Mouse (Mus musculus) intestine, embryonic 14.5 days (tissue): ENCODE measurements around the gene Fosl2. TPM values are rescaled to one million over a fixed set of nuclear protein-coding genes. Genes with fewer than 3 reads are reported as not detected.

Source experiments
- ATAC-seq: fragments of 200-750 bp; cut with Nextera tagmentation; replicated peaks from 2 replicates; pipeline ENCODE4 v1.8.0; 2017; ENCODE audit warnings: low read depth, moderate number of reproducible peaks, moderate TSS enrichment, moderate library complexity; ENCODE audit not compliant: low FRiP score, low TSS enrichment
- DNase-seq: peaks from one replicate; pipeline ENCODE4 v3.0.0-alpha.2; 2018; ENCODE audit warnings: low spot score
- H3K27ac ChIP-seq: fragments of 300-500 bp; sonication (generic); 2 replicates; pipeline ENCODE4 v1.5.1; 2014; ENCODE audit warnings: low read depth, mild to moderate bottlenecking, control low read depth
- H3K27me3 ChIP-seq: fragments of 300-500 bp; sonication (generic); replicated peaks from 2 replicates; pipeline ENCODE4 v1.6.1; 2014; ENCODE audit warnings: low read length, control low read depth; ENCODE audit not compliant: control insufficient read depth, insufficient read depth
- H3K36me3 ChIP-seq: fragments of 300-500 bp; sonication (generic); 2 replicates; pipeline ENCODE4 v1.6.1; 2014; ENCODE audit warnings: low read length, control low read depth; ENCODE audit not compliant: control insufficient read depth, insufficient read depth
- H3K4me1 ChIP-seq: fragments of 300-500 bp; sonication (generic); replicated peaks from 2 replicates; pipeline ENCODE4 v1.6.1; 2014; ENCODE audit warnings: low read length, control low read depth, mixed read lengths; ENCODE audit not compliant: control insufficient read depth, insufficient read depth
- H3K4me2 ChIP-seq: fragments of 300-500 bp; sonication (generic); 2 replicates; pipeline ENCODE4 v1.6.1; 2014; ENCODE audit warnings: low read length
- H3K4me3 ChIP-seq: fragments of 300-500 bp; sonication (generic); 2 replicates; pipeline ENCODE4 v1.5.1; 2014; ENCODE audit warnings: low read depth, low read length, control low read depth, mixed read lengths
- H3K9ac ChIP-seq: fragments of 300-500 bp; sonication (generic); 2 replicates; pipeline ENCODE4 v1.6.1; 2014; ENCODE audit warnings: mild to moderate bottlenecking, low read length
- H3K9me3 ChIP-seq: fragments of 300-500 bp; sonication (generic); 2 replicates; pipeline ENCODE4 v1.6.1; 2016; ENCODE audit warnings: low read length, control low read depth; ENCODE audit not compliant: control insufficient read depth
- WGBS: fragments of 180-500 bp; shearing (Covaris S2); extraction: QIAGEN DNeasy Blood & Tissue Kit; methylation state at CpG from one replicate; pipeline ENCODE4 v1.1.7; 2014; 5-methylcytosine and 5-hydroxymethylcytosine counted together
- polyA plus RNA-seq: library from polyadenylated mRNA; unstranded; fragments of >200 nt; fragmentation: Nextera tagmentation; extraction: Ambion mirVana; gene quantifications from 2 replicates; pipeline ENCODE4 v1.2.1, GENCODE M21; 2014

Gene Fosl2
- polyA plus RNA-seq, 1 experiment from 2014 or later: 10.2 TPM

DNA sequence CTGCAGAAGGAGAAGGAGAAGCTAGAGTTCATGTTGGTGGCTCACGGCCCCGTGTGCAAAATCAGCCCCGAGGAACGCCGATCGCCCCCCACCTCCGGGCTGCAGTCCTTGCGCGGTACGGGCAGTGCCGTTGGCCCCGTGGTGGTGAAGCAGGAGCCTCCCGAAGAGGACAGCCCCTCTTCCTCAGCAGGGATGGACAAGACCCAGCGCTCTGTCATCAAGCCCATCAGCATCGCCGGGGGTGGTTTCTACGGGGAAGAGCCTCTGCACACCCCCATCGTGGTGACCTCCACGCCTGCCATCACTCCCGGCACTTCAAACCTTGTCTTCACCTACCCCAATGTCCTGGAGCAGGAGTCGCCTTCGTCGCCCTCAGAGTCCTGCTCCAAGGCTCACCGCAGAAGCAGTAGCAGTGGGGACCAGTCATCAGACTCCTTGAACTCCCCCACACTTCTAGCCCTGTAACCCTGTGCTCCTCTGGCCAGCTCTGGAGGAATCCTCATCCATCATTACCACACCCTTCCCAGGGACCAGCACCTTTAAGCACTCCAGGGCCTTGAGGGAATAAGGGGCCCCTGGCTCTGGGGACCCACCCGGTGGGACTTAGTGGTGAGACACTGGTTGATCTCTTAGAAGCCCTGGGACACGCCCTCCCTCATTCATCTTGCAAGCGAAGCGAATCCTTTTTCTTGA, 17.3 kb downstream of the Fosl2 start:
- peaks cover 4% of the 10 kb centered on the region for H3K4me1 ChIP-seq
- no peaks in the 10 kb centered on the region for H3K9me3 ChIP-seq
- no peak overlapping the region for H3K9ac ChIP-seq
- no peak overlapping the region for H3K27ac ChIP-seq
- ATAC-seq: no peak
- no peak overlapping the region for H3K4me3 ChIP-seq
- no peaks in the 10 kb centered on the region for H3K27me3 ChIP-seq
- peaks cover 88% of the 10 kb centered on the region for H3K36me3 ChIP-seq
- H3K4me2 ChIP-seq: no peak overlapping the region
- WGBS: 58% methylated on average over 28 of the region's 28 CpGs
- no peak for DNase-seq

DNA sequence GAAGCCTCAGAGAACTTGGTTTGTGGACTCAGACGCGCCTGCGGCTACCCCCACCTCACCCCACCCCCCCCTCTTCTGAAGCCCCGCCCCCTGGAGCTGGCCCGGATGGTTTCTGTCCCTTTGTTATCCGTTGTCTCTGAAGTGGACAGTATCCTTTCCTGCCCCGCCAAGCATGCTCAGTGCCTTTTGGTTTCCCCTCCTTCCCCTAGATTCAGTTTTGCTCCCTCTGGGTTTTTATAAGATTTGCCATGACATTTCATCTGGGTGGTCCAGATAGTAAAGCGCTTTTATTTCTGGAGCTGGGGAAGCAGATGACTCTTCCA, 17.8 kb downstream of the Fosl2 start:
- Histone ChIP-seq H3K36me3 (peaks cover 83% of the 10 kb centered on the region), H3K27me3 (no peaks in the 10 kb centered on the region), H3K9ac (no peak overlapping the region), H3K4me2 (no peak overlapping the region), H3K9me3 (no peaks in the 10 kb centered on the region), H3K4me3 (no peak overlapping the region), H3K27ac (no peak overlapping the region), H3K4me1 (peaks cover 4% of the 10 kb centered on the region)
- 31% methylated on average over 8 of the region's 8 CpGs for WGBS
- ATAC-seq (no peak), DNase-seq (no peak)

DNA sequence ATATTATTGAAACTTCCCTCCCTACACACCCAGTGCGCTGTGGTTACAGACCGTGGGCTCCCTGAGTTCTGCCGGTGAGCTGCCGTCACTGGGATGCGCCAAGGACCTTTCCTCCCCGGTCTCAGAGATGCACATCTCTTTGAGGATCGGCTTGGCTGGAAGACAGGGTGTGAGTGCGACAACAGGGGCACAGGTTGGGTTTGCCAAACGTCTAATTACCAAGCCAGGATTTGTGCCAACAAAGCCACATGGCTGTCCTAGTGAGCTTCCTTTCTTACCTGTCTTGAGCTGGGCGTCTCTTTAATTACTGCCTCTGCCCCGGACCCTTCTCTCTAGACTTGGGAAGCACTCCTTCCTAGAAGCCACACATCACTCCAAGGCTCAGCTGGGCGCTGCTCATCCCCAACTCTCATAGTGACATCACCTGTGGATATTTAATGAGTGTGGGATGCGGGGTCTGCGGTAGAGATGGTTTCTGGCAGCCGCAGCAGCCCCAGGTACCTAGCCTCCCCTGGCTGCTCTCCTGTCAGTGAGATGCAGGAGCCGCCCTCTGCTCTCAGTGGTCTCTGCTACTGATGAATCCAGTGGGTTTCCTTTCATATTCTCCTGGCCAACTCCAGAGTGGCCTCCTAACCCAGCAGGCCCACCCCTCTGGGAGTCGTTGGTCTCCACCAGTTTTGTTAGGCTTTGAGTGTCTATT, 18.3 kb downstream of the Fosl2 start:
- Histone ChIP-seq H3K9me3 (no peaks in the 10 kb centered on the region), H3K36me3 (peaks cover 77% of the 10 kb centered on the region), H3K27ac (no peak overlapping the region), H3K4me1 (peaks cover 4% of the 10 kb centered on the region), H3K4me2 (no peak overlapping the region), H3K9ac (no peak overlapping the region), H3K4me3 (no peak overlapping the region), H3K27me3 (no peaks in the 10 kb centered on the region)
- ATAC-seq (no peak), DNase-seq (no peak)
- WGBS: 77% methylated on average over 17 of the region's 17 CpGs

DNA sequence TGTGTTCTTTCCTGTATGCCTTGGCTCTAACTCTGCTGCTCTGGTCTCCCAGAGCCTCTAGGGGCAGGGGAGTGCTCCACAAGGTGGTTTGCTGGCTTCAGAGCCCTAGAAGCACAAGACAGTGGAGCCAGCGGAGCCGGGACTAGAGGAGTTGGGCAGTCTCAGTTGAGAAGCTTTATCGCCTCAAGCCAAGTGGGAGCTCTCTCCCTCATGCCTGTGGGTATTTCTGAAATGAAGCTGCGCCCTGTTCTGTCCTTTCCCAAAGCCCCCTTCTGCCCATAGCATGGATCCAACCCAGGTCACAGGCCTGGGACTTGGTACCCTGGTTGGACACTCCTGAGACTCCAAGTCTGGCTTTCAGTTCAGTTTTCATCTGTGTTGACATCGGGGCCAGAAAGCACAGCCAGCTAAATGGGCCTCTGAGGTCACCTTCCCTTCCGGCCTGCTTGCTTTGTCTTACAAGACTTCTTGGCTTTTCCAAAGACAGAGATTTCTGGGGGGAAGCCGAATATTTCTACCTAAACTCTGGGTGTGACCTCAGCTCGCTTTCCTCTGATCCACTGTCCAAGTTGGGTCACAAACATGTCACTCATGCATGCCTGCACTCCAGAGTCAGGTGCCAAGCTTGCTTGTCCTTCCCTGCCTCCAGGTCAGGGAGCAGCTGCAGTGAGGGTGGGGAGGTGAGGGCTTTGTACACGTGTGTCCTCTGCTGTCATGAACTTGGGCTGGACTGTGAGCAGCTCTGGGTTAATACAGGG, 19.5 kb downstream of the Fosl2 start:
- WGBS: 80% methylated on average over 9 of the region's 9 CpGs
- ATAC-seq: no peak
- no peak overlapping the region for H3K27ac ChIP-seq

DNA sequence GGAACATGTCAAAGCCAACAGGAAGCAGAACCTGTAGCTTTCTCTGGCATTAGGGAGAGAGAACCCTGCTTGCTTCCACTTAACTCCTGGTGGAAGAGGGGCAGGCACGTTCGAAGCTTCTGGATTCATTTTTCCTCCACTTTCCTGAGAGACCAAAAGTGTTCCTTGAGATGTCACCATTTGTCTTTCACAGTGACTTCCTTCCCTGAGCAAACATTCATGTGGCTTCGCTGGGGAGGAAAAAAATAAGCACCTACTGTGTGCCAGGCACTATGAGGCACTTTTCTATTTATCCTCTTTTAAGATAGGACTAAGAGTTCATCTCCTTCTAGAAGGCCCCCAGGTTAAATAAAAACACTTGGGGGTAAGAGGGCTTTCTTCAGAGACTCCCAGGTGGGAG, 20.3 kb downstream of the Fosl2 start:
- WGBS: 81% methylated on average over 3 of the region's 3 CpGs
- no peak for ATAC-seq

More for the DNA sequence above, 19.5 kb downstream of the Fosl2 start:
- peaks cover 68% of the 10 kb centered on the region for H3K36me3 ChIP-seq
- H3K4me3 ChIP-seq: no peak overlapping the region
- H3K27me3 ChIP-seq: no peaks in the 10 kb centered on the region
- DNase-seq: no peak
- H3K4me2 ChIP-seq: no peak overlapping the region
- H3K9me3 ChIP-seq: no peaks in the 10 kb centered on the region
- no peak overlapping the region for H3K9ac ChIP-seq
- H3K4me1 ChIP-seq: peaks cover 4% of the 10 kb centered on the region

DNA sequence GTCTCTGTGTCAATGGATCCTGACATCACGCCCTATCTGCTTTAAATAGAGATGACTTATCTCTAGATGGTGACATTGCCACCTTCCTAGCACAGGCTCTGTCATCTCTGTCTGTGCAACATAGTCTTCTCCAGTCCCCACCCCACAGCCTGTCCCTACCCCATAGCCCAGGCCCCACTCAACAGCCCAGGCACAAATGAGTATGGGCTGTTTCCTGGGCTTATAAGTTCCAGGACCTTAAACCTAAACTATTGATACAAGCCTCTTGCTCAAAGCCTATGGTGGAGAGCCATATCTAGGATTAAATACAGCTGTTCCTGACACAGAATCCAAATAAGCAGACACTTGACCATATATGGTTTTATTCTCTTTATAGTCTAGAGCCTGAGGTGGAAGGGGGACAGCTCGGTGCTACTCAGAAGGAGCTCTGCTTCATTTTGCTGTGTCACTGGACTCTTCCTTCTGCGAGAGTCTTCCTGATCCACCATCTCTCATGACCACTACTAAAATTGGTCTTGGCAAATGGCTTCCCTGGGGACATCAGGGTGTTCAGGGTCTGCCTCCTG, 28.0 kb downstream of the Fosl2 start:
- Histone ChIP-seq H3K27me3 (no peaks in the 10 kb centered on the region), H3K9me3 (no peaks in the 10 kb centered on the region), H3K4me2 (no peak overlapping the region), H3K4me1 (no peaks in the 10 kb centered on the region), H3K4me3 (no peak overlapping the region), H3K9ac (no peak overlapping the region), H3K36me3 (no peaks in the 10 kb centered on the region), H3K27ac (peak overlapping the region; percentile 43; the same call in 1 of the 2 replicates)
- DNase-seq (no peak), ATAC-seq (no peak)
- WGBS: 54% methylated on average over 3 of the region's 3 CpGs

More for the DNA sequence above, 20.3 kb downstream of the Fosl2 start:
- Histone ChIP-seq H3K27ac (no peak overlapping the region), H3K4me2 (no peak overlapping the region), H3K9ac (no peak overlapping the region), H3K27me3 (no peaks in the 10 kb centered on the region), H3K4me3 (no peak overlapping the region), H3K36me3 (peaks cover 60% of the 10 kb centered on the region), H3K9me3 (no peaks in the 10 kb centered on the region), H3K4me1 (peaks cover 4% of the 10 kb centered on the region)
- DNase-seq: no peak

DNA sequence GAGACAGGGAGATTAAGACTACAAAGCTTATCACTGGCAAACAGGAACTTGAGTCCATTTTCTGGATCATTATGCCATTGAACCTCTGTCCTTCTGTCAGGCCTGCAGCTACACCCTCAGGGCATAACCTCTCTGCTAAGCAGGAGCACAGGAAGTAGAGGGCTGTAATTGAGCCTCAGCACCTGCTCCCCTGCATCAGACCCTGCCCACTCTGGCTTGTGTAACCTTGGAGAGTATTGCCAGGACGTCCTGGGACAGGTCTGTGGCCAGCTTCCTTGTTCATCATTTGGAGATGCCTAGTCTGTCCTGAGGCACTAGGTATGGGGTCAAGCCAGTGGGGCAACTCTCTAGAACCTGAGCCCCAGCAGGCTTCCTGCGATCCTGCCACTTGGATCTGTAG, 36.6 kb downstream of the Fosl2 start:
- Histone ChIP-seq H3K27me3 (no peaks in the 10 kb centered on the region), H3K4me3 (no peak overlapping the region), H3K4me1 (no peaks in the 10 kb centered on the region), H3K9me3 (no peaks in the 10 kb centered on the region), H3K4me2 (no peak overlapping the region), H3K27ac (no peak overlapping the region), H3K36me3 (no peaks in the 10 kb centered on the region), H3K9ac (no peak overlapping the region)
- 69% methylated on average over 2 of the region's 2 CpGs for WGBS
- ATAC-seq (no peak), DNase-seq (no peak)

DNA sequence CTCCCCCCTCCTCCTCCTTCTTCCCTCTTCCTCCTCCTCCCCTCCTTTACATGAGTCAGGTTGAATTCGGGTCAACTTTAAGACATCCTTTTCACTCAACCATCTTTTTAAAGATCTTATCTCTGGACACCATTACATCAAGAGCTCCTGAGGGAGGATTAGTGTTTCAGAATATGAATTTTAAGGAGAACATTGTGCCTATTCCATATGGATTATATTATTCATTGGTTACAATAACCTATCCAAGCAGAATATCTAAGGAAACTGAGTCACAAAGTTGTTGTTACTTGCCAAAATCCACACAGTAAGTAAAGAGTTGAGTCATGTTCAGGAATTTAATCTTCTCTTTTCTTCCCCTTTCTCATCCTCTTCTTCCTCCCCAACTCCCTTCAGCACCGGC, 41.2 kb downstream of the Fosl2 start:
- Histone ChIP-seq H3K9ac (no peak overlapping the region), H3K27me3 (no peaks in the 10 kb centered on the region), H3K4me1 (no peaks in the 10 kb centered on the region), H3K4me3 (no peak overlapping the region), H3K27ac (no peak overlapping the region), H3K36me3 (no peaks in the 10 kb centered on the region), H3K9me3 (no peaks in the 10 kb centered on the region), H3K4me2 (no peak overlapping the region)
- no peak for DNase-seq
- ATAC-seq: no peak
- WGBS: 82% methylated on average over 2 of the region's 2 CpGs
